Mouse (Mus musculus): ENCODE data around the gene Ccnt2. TPM values are rescaled to one million over a fixed set of nuclear protein-coding genes. Genes with fewer than 3 reads are reported as not detected.
A peak's percentile ranks its signal among the peaks of the same experiment; 100 is the strongest.

Gene Ccnt2
- polyA plus RNA-seq, 1 experiment, result 45.0 TPM

DNA sequence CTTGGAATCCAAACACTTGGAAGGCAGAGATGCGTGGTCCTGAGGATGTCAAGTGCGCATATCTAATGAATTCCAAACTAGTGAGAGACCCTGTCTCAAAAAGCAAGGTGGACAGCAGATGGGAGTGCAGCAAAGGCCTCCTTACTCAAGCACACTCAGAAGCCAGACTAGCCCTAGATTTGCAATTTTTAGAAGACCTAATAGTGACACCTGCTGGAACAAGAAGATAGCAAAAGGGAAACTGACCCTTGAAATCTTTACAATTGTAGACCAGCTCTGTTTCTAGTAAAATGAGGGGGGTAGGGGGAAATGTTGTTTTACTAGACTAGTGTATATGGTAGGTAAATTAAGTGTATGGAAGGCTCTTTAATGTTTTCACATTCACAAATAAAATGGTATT lies 8.5 kb upstream of the Ccnt2 start:
- no peak overlapping the region for H3K27ac ChIP-seq (ENCODE audit: insufficient read depth, low read depth, low read length)
- H3K4me1 ChIP-seq (ENCODE audit: control insufficient read depth, insufficient read depth, low read length), result no peaks in the 10 kb centered on the region
- H3K4me3 ChIP-seq (ENCODE audit: insufficient read depth, low read length), result no peak overlapping the region
- no peak for TF ChIP-seq POLR2A (IDR thresholded peaks at IDR 0.05; ENCODE audit: borderline replicate concordance, low read depth, low read length)
- TF ChIP-seq CTCF (IDR thresholded peaks at IDR 0.05; ENCODE audit: low read depth, low read length), result no peak

GRCm38 (mm10) chr1:127766741-127767140 lies 7.2 kb upstream of the Ccnt2 start:
- TF ChIP-seq CTCF (IDR thresholded peaks at IDR 0.05; ENCODE audit: low read depth, low read length) (no peak), POLR2A (IDR thresholded peaks at IDR 0.05; ENCODE audit: borderline replicate concordance, low read depth, low read length) (no peak)
- H3K4me1 ChIP-seq (ENCODE audit: control insufficient read depth, insufficient read depth, low read length), result no peaks in the 10 kb centered on the region
- H3K27ac ChIP-seq (ENCODE audit: insufficient read depth, low read depth, low read length), result no peak overlapping the region
- H3K4me3 ChIP-seq (ENCODE audit: insufficient read depth, low read length), result no peak overlapping the region

- H3K4me1 ChIP-seq (ENCODE audit: control insufficient read depth, insufficient read depth, low read length), result peaks cover 7% of the 10 kb centered on the region
- TF ChIP-seq POLR2A (IDR thresholded peaks at IDR 0.05; ENCODE audit: borderline replicate concordance, low read depth, low read length) (no peak), CTCF (IDR thresholded peaks at IDR 0.05; ENCODE audit: low read depth, low read length) (no peak)
- peak overlapping the region; percentile 76 for H3K27ac ChIP-seq (ENCODE audit: insufficient read depth, low read depth, low read length)
- H3K4me3 ChIP-seq (ENCODE audit: insufficient read depth, low read length), result peak overlapping the region; percentile 80
These were observed 664 bp upstream of the Ccnt2 start for GRCm38 (mm10) chr1:127773198-127773802.

DNA sequence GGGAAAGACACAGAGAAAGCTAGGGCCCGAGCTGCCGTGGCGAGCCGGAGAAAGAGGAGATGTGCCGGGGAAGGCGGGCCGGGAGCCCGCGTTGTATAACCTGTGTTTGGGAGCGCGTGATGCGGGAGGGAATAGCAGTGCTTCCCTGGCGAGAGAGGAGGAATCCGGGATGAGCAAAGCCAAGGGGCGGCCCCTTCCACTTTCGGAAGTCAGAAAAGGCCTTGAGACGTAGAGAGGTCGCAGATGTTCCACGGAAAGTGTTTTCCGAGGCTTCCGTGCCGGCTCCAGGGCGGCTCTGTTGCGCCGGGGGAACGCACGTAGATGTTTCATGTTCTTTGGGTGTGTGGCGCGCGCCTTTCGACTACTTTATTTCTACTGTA lies 527 bp downstream of the Ccnt2 start:
- TF ChIP-seq POLR2A (IDR thresholded peaks at IDR 0.05; ENCODE audit: borderline replicate concordance, low read depth, low read length) (no peak), CTCF (IDR thresholded peaks at IDR 0.05; ENCODE audit: low read depth, low read length) (no peak)
- Histone ChIP-seq H3K4me3 (ENCODE audit: insufficient read depth, low read length) (peak overlapping the region; percentile 99), H3K27ac (ENCODE audit: insufficient read depth, low read depth, low read length) (peak overlapping the region; percentile 94), H3K4me1 (ENCODE audit: control insufficient read depth, insufficient read depth, low read length) (peaks cover 14% of the 10 kb centered on the region)

DNA sequence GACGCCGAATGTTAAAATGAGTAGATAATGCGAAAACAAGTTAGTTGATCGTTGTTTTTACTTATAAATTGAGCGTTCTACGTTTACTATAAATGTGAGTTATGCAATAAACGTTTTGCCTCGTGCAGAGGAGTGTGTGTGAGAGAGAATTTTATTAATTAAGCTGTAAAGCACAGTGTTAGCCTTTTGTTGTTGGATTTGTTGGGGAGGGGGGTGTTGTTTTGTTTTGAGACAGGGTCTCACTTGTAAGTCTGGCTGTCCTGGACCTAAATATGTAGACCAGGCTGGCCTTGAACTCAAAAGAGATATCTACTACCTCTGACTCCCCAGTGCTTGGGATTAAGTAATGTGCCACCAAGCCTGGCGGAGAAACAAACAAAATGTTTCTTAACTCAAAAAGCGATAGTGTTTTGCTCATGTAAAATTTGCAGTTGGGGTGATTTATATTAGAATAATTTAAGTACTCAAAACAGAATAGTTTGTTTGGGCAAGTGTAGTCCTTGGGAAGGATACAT lies 1.3 kb downstream of the Ccnt2 start:
- H3K4me3 ChIP-seq (ENCODE audit: insufficient read depth, low read length), result peak overlapping the region; percentile 62
- no peak for TF ChIP-seq POLR2A (IDR thresholded peaks at IDR 0.05; ENCODE audit: borderline replicate concordance, low read depth, low read length)
- H3K4me1 ChIP-seq (ENCODE audit: control insufficient read depth, insufficient read depth, low read length), result peaks cover 20% of the 10 kb centered on the region
- H3K27ac ChIP-seq (ENCODE audit: insufficient read depth, low read depth, low read length), result no peak overlapping the region

DNA sequence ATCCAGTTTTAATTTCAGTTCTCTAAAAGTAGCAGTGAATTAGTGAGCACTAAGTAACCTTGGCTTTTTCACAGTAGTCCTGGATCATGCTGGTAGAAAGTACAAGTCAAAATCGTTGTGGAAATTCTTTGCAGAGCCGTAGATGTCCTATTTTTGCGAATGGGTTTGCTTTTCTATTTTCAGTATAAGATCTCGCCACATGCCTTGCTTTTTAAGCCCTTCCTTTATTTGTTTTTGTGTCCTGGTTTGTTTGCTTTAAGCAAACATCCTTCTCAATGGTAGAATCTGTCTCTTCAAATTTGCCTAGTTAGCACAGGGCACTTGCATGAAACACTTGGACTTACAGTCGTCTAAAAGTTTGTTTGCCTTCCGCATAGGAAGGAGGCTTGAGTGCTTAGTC lies 2.3 kb downstream of the Ccnt2 start:
- no peak for TF ChIP-seq CTCF (IDR thresholded peaks at IDR 0.05; ENCODE audit: low read depth, low read length)
- no peak for TF ChIP-seq POLR2A (IDR thresholded peaks at IDR 0.05; ENCODE audit: borderline replicate concordance, low read depth, low read length)
- Histone ChIP-seq H3K27ac (ENCODE audit: insufficient read depth, low read depth, low read length) (0 out of 2 replicates have a peak overlapping the region, but pooled peaks have one; percentile 21), H3K4me1 (ENCODE audit: control insufficient read depth, insufficient read depth, low read length) (peaks cover 27% of the 10 kb centered on the region), H3K4me3 (ENCODE audit: insufficient read depth, low read length) (peak overlapping the region; percentile 24)

GRCm38 (mm10) chr1:127778611-127779010 lies 4.6 kb downstream of the Ccnt2 start:
- TF ChIP-seq POLR2A (IDR thresholded peaks at IDR 0.05; ENCODE audit: borderline replicate concordance, low read depth, low read length), result no peak
- TF ChIP-seq CTCF (IDR thresholded peaks at IDR 0.05; ENCODE audit: low read depth, low read length), result no peak
- peaks cover 44% of the 10 kb centered on the region for H3K4me1 ChIP-seq (ENCODE audit: control insufficient read depth, insufficient read depth, low read length)
- H3K27ac ChIP-seq (ENCODE audit: insufficient read depth, low read depth, low read length), result no peak overlapping the region
- H3K4me3 ChIP-seq (ENCODE audit: insufficient read depth, low read length), result no peak overlapping the region

DNA sequence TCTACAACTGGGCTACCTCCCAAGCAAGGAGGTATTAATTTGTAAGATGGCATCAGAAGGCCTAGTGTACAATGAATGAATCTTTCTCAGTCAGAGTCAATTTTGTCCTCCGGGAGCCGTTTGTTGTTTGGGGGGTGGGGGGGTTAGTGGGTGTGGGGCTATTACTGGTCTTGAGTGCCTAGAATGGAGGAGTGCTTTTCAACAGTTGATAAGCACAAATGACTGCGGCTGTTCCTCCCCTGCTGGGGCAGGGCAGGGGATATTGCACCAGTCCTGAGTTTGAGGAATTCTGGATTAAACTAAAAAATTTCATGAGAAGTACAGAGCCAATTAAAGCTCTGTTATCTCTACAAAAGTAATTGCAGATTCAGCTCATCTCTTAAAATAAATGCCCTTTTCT lies 6.2 kb downstream of the Ccnt2 start:
- H3K27ac ChIP-seq (ENCODE audit: insufficient read depth, low read depth, low read length), result no peak overlapping the region
- no peak overlapping the region for H3K4me3 ChIP-seq (ENCODE audit: insufficient read depth, low read length)
- no peak for TF ChIP-seq POLR2A (IDR thresholded peaks at IDR 0.05; ENCODE audit: borderline replicate concordance, low read depth, low read length)
- H3K4me1 ChIP-seq (ENCODE audit: control insufficient read depth, insufficient read depth, low read length), result peaks cover 53% of the 10 kb centered on the region

DNA sequence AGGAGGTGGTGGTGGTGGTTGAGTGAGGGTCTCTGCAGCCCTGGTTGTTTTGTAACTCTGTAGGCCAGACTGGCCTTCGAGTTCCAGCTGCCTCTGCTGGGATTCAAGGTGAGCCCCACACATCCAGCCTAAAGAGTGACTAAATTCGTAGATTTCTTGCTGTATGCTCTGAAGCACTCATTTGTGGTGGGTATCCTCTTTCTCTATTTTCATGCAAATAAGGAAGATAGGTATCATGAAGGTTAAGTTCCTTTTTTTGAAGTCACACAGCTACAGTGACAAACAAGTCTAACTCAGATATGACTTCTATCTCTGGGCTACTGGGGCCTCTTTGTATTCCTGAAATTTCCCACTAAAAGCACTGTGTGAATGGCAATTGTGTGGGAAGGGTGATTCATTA lies 6.9 kb downstream of the Ccnt2 start:
- Histone ChIP-seq H3K4me3 (ENCODE audit: insufficient read depth, low read length) (no peak overlapping the region), H3K27ac (ENCODE audit: insufficient read depth, low read depth, low read length) (no peak overlapping the region), H3K4me1 (ENCODE audit: control insufficient read depth, insufficient read depth, low read length) (peaks cover 54% of the 10 kb centered on the region)
- TF ChIP-seq CTCF (IDR thresholded peaks at IDR 0.05; ENCODE audit: low read depth, low read length), result no peak
- TF ChIP-seq POLR2A (IDR thresholded peaks at IDR 0.05; ENCODE audit: borderline replicate concordance, low read depth, low read length), result no peak

- no peak overlapping the region for H3K27ac ChIP-seq (ENCODE audit: insufficient read depth, low read depth, low read length)
- H3K4me3 ChIP-seq (ENCODE audit: insufficient read depth, low read length), result no peak overlapping the region
- no peak for TF ChIP-seq CTCF (IDR thresholded peaks at IDR 0.05; ENCODE audit: low read depth, low read length)
- no peak for TF ChIP-seq POLR2A (IDR thresholded peaks at IDR 0.05; ENCODE audit: borderline replicate concordance, low read depth, low read length)
- H3K4me1 ChIP-seq (ENCODE audit: control insufficient read depth, insufficient read depth, low read length), result peaks cover 54% of the 10 kb centered on the region
These were observed 9.9 kb downstream of the Ccnt2 start for GRCm38 (mm10) chr1:127783862-127784261.

Measured in bone marrow macrophage, adult 2 months (primary cell).